Mouse (Mus musculus): ENCODE data around the gene Camk1. TPM values are rescaled to one million over a fixed set of nuclear protein-coding genes. Genes with fewer than 3 reads are reported as not detected.

The Camk1 gene
- polyA plus RNA-seq, 1 experiment: 22.6 TPM

GRCm38 (mm10) chr6:113362241-113362640 lies 18.5 kb upstream of the Camk1 start:
- no peaks in the 10 kb centered on the region for H3K27me3 ChIP-seq (ENCODE audit: control insufficient read depth, insufficient read depth, low read length)
- H3K27ac ChIP-seq (ENCODE audit: insufficient read depth, low read length): no peak overlapping the region
- WGBS: 100% methylated on average over 1 of the region's 1 CpGs
- H3K36me3 ChIP-seq (ENCODE audit: control insufficient read depth, insufficient read depth, low read length): peaks cover 2% of the 10 kb centered on the region; the same call in 1 of the 2 replicates
- H3K4me3 ChIP-seq (ENCODE audit: extremely low read depth, insufficient read depth, insufficient read length): no peak overlapping the region
- DNase-seq (ENCODE audit: low read depth in 1 of 2, low spot score in 2 of 2): no peak
- H3K4me1 ChIP-seq (ENCODE audit: control insufficient read depth, insufficient read depth, insufficient read length): no peaks in the 10 kb centered on the region
- TF ChIP-seq CTCF (IDR thresholded peaks at IDR 0.05; ENCODE audit: extremely low read depth, insufficient read depth, insufficient read length, insufficient replicate concordance) (no peak), POLR2A (IDR thresholded peaks at IDR 0.05; ENCODE audit: low read depth, low read length) (no peak)

GRCm38 (mm10) chr6:113361476-113361875 lies 17.7 kb upstream of the Camk1 start:
- Histone ChIP-seq H3K4me3 (ENCODE audit: extremely low read depth, insufficient read depth, insufficient read length) (no peak overlapping the region), H3K27me3 (ENCODE audit: control insufficient read depth, insufficient read depth, low read length) (no peaks in the 10 kb centered on the region), H3K36me3 (ENCODE audit: control insufficient read depth, insufficient read depth, low read length) (no peaks in the 10 kb centered on the region), H3K27ac (ENCODE audit: insufficient read depth, low read length) (no peak overlapping the region), H3K4me1 (ENCODE audit: control insufficient read depth, insufficient read depth, insufficient read length) (no peaks in the 10 kb centered on the region)
- no peak for DNase-seq (ENCODE audit: low read depth in 1 of 2, low spot score in 2 of 2)
- TF ChIP-seq POLR2A (IDR thresholded peaks at IDR 0.05; ENCODE audit: low read depth, low read length): no peak
- no peak for TF ChIP-seq CTCF (IDR thresholded peaks at IDR 0.05; ENCODE audit: extremely low read depth, insufficient read depth, insufficient read length, insufficient replicate concordance)
- 83% methylated on average over 4 of the region's 4 CpGs for whole genome bisulfite sequencing

GRCm38 (mm10) chr6:113353696-113354095 lies 9.9 kb upstream of the Camk1 start:
- Histone ChIP-seq H3K27ac (ENCODE audit: insufficient read depth, low read length) (no peak overlapping the region), H3K4me1 (ENCODE audit: control insufficient read depth, insufficient read depth, insufficient read length) (no peaks in the 10 kb centered on the region), H3K36me3 (ENCODE audit: control insufficient read depth, insufficient read depth, low read length) (no peaks in the 10 kb centered on the region), H3K4me3 (ENCODE audit: extremely low read depth, insufficient read depth, insufficient read length) (no peak overlapping the region), H3K27me3 (ENCODE audit: control insufficient read depth, insufficient read depth, low read length) (no peaks in the 10 kb centered on the region)
- 76% methylated on average over 3 of the region's 3 CpGs for WGBS
- TF ChIP-seq POLR2A (IDR thresholded peaks at IDR 0.05; ENCODE audit: low read depth, low read length) (no peak), CTCF (IDR thresholded peaks at IDR 0.05; ENCODE audit: extremely low read depth, insufficient read depth, insufficient read length, insufficient replicate concordance) (no peak)
- no peak for DNase-seq (ENCODE audit: low read depth in 1 of 2, low spot score in 2 of 2)

DNA sequence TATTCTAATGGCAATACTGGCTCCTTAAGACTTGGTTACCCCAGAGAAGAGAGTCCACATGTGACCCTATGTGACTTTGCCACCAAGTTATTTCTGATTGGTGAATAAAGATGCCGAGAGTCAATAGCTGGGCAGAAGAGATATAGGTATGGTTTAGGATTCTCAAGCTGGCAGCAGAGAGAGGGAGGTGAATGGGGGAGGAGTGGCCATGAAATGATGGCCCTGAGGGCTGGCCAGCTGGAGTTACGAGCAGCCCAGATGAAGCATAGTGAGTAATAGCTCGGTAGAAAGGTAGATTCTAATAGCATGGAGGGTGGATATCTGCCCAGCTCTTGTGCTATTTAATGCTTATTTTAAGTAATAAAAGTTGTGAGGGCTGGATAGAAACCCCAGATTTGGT lies 9.0 kb upstream of the Camk1 start:
- H3K4me3 ChIP-seq (ENCODE audit: extremely low read depth, insufficient read depth, insufficient read length): no peak overlapping the region
- no peak for DNase-seq (ENCODE audit: low read depth in 1 of 2, low spot score in 2 of 2)
- WGBS: 90% methylated on average over 3 of the region's 3 CpGs
- no peak overlapping the region for H3K27ac ChIP-seq (ENCODE audit: insufficient read depth, low read length)
- H3K4me1 ChIP-seq (ENCODE audit: control insufficient read depth, insufficient read depth, insufficient read length): no peaks in the 10 kb centered on the region
- H3K27me3 ChIP-seq (ENCODE audit: control insufficient read depth, insufficient read depth, low read length): no peaks in the 10 kb centered on the region
- no peaks in the 10 kb centered on the region for H3K36me3 ChIP-seq (ENCODE audit: control insufficient read depth, insufficient read depth, low read length)
- TF ChIP-seq CTCF (IDR thresholded peaks at IDR 0.05; ENCODE audit: extremely low read depth, insufficient read depth, insufficient read length, insufficient replicate concordance) (no peak), POLR2A (IDR thresholded peaks at IDR 0.05; ENCODE audit: low read depth, low read length) (no peak)

DNA sequence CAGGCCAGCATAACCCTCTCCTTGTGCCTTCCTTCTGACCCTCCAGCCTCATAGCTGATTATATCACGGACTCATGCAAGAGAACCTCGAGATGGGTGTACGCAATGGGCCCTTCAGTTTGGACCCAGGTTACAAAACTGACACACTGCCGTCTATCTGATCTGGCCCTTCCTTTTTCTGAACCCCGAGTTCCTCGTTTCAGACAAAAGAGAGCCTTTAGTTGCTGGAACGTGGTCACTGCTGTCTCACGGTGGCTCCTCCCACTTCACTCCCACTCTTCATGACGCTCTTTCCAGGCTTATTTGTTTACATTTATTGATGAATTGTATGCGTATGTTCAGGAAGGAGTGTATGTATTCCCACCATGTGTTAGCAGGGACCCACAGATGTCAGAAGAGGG lies 7.9 kb upstream of the Camk1 start:
- Histone ChIP-seq H3K27ac (ENCODE audit: insufficient read depth, low read length) (no peak overlapping the region), H3K27me3 (ENCODE audit: control insufficient read depth, insufficient read depth, low read length) (no peaks in the 10 kb centered on the region), H3K36me3 (ENCODE audit: control insufficient read depth, insufficient read depth, low read length) (no peaks in the 10 kb centered on the region), H3K4me1 (ENCODE audit: control insufficient read depth, insufficient read depth, insufficient read length) (no peaks in the 10 kb centered on the region), H3K4me3 (ENCODE audit: extremely low read depth, insufficient read depth, insufficient read length) (no peak overlapping the region)
- WGBS: 41% methylated on average over 10 of the region's 10 CpGs
- no peak for TF ChIP-seq CTCF (IDR thresholded peaks at IDR 0.05; ENCODE audit: extremely low read depth, insufficient read depth, insufficient read length, insufficient replicate concordance)
- no peak for TF ChIP-seq POLR2A (IDR thresholded peaks at IDR 0.05; ENCODE audit: low read depth, low read length)
- DNase-seq (ENCODE audit: low read depth in 1 of 2, low spot score in 2 of 2): no peak

DNA sequence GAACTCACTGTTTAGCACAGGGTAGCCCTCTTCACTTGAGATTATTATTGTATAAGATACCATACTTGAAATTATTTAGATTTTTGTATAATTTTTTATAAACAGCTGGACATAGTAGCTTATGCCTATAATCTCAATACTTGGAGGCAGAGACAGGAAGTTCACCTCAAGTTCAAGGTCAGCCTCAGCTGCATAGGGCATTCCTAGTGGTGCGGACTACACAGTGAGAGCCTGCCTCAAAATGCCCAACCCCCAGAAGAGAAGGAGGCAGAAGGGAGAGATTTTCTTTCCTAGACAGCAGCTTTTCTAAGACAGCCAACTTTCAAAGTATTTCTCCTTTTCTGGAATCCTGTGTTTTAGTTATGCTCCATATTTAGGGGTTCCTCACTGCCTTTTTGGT lies 7.4 kb upstream of the Camk1 start:
- Histone ChIP-seq H3K27me3 (ENCODE audit: control insufficient read depth, insufficient read depth, low read length) (no peaks in the 10 kb centered on the region), H3K4me1 (ENCODE audit: control insufficient read depth, insufficient read depth, insufficient read length) (no peaks in the 10 kb centered on the region), H3K27ac (ENCODE audit: insufficient read depth, low read length) (no peak overlapping the region), H3K4me3 (ENCODE audit: extremely low read depth, insufficient read depth, insufficient read length) (no peak overlapping the region), H3K36me3 (ENCODE audit: control insufficient read depth, insufficient read depth, low read length) (no peaks in the 10 kb centered on the region)
- TF ChIP-seq POLR2A (IDR thresholded peaks at IDR 0.05; ENCODE audit: low read depth, low read length) (no peak), CTCF (IDR thresholded peaks at IDR 0.05; ENCODE audit: extremely low read depth, insufficient read depth, insufficient read length, insufficient replicate concordance) (no peak)
- DNase-seq (ENCODE audit: low read depth in 1 of 2, low spot score in 2 of 2): no peak
- WGBS: 93% methylated on average over 1 of the region's 1 CpGs

- no peak overlapping the region for H3K27ac ChIP-seq (ENCODE audit: insufficient read depth, low read length)
- no peak for DNase-seq (ENCODE audit: low read depth in 1 of 2, low spot score in 2 of 2)
- no peak overlapping the region for H3K4me3 ChIP-seq (ENCODE audit: extremely low read depth, insufficient read depth, insufficient read length)
- TF ChIP-seq POLR2A (IDR thresholded peaks at IDR 0.05; ENCODE audit: low read depth, low read length) (no peak), CTCF (IDR thresholded peaks at IDR 0.05; ENCODE audit: extremely low read depth, insufficient read depth, insufficient read length, insufficient replicate concordance) (no peak)
- no peaks in the 10 kb centered on the region for H3K27me3 ChIP-seq (ENCODE audit: control insufficient read depth, insufficient read depth, low read length)
- H3K4me1 ChIP-seq (ENCODE audit: control insufficient read depth, insufficient read depth, insufficient read length): no peaks in the 10 kb centered on the region
- no peaks in the 10 kb centered on the region for H3K36me3 ChIP-seq (ENCODE audit: control insufficient read depth, insufficient read depth, low read length)
Measured at GRCm38 (mm10) chr6:113350538-113350937, 6.8 kb upstream of the Camk1 start.

All from spleen, adult 2 months (tissue).